Mouse (Mus musculus): ENCODE measurements around the gene Akirin2. TPM values are rescaled to one million over a fixed set of nuclear protein-coding genes. Genes with fewer than 3 reads are reported as not detected.
"Not testable (repeated sequence)": the region's sequence is repeated elsewhere in the genome, so short reads cannot be mapped to it uniquely, and the experiment has no call there.

The Akirin2 gene
- 10 to 100 TPM; 59.6 to 71.3 TPM for total RNA-seq (2021)
- long read RNA-seq, experiment 1, transcript Akirin2-201 (5 exons, 1,397 nt) = major isoform, 50 of 54 reads
- long read RNA-seq, experiment 1, partial matches to known transcripts = 2 of 54 reads
- long read RNA-seq, experiment 1, other reads (novel, unspliced or antisense) = 2 of 54 reads
- long read RNA-seq, experiment 2, transcript Akirin2-201 (5 exons, 1,397 nt) = major isoform, 31 of 33 reads
- long read RNA-seq, experiment 2, partial matches to known transcripts = 2 of 33 reads
- long read RNA-seq, experiment 2, other reads (novel, unspliced or antisense) = 0 of 33 reads

- peak; percentile 48 for DNase-seq
Measured at GRCm38 (mm10) chr4:34550748-34551097, at the start of gene Akirin2. Gene Akirin2, plus strand, starts transcription at chr4:34550937.

GRCm38 (mm10) chr4:34510305-34510704 is 40.4 kb upstream of the Akirin2 start:
- DNase-seq = no peak

GRCm38 (mm10) chr4:34522846-34523245 is 27.9 kb upstream of the Akirin2 start:
- peak; percentile 11 for DNase-seq

GRCm38 (mm10) chr4:34523586-34523985 is 27.2 kb upstream of the Akirin2 start:
- DNase-seq = no peak

GRCm38 (mm10) chr4:34526771-34527170 is 24.0 kb upstream of the Akirin2 start:
- DNase-seq = no peak

- DNase-seq = no peak
Measured at GRCm38 (mm10) chr4:34528430-34529100, 22.2 kb upstream of the Akirin2 start.

GRCm38 (mm10) chr4:34529379-34529778 is 21.4 kb upstream of the Akirin2 start:
- no peak for DNase-seq

- no peak for DNase-seq
Measured at GRCm38 (mm10) chr4:34529941-34530340, 20.8 kb upstream of the Akirin2 start.

GRCm38 (mm10) chr4:34549981-34550747 is 573 bp upstream of the Akirin2 start:
- peak; percentile 93 for DNase-seq

GRCm38 (mm10) chr4:34551098-34551809 is 517 bp downstream of the Akirin2 start:
- DNase-seq = peak; percentile 56

GRCm38 (mm10) chr4:34551966-34552365 is 1.2 kb downstream of the Akirin2 start:
- DNase-seq = no peak

- DNase-seq = no peak
Measured at GRCm38 (mm10) chr4:34554596-34554995, 3.9 kb downstream of the Akirin2 start.

GRCm38 (mm10) chr4:34555604-34556003 is 4.9 kb downstream of the Akirin2 start:
- DNase-seq = no peak

- no peak for DNase-seq
Measured at GRCm38 (mm10) chr4:34556183-34556582, 5.4 kb downstream of the Akirin2 start.

- DNase-seq = no peak
Measured at GRCm38 (mm10) chr4:34560971-34561370, 10.2 kb downstream of the Akirin2 start.

GRCm38 (mm10) chr4:34566226-34566625 is 15.5 kb downstream of the Akirin2 start:
- no peak for DNase-seq

GRCm38 (mm10) chr4:34572876-34573275 is 22.1 kb downstream of the Akirin2 start:
- DNase-seq = no peak

- no peak for DNase-seq
Measured at GRCm38 (mm10) chr4:34577028-34577427, 26.3 kb downstream of the Akirin2 start.

GRCm38 (mm10) chr4:34579215-34579614 is 28.5 kb downstream of the Akirin2 start:
- no peak for DNase-seq

- DNase-seq = not testable (repeated sequence)
Measured at GRCm38 (mm10) chr4:34581489-34581888, 30.8 kb downstream of the Akirin2 start.

- DNase-seq = no peak
Measured at GRCm38 (mm10) chr4:34581990-34582389, 31.3 kb downstream of the Akirin2 start.

GRCm38 (mm10) chr4:34582476-34582875 is 31.7 kb downstream of the Akirin2 start:
- no peak for DNase-seq
